Mouse (Mus musculus) MEL (cell line): ENCODE measurements at regions not wholly inside any gene's neighbourhood (a gene's known extent, or its start where the extent isn't known, plus 50 kb on each side); places are given as distances from the start of the nearest gene placed in this dataset.

ENCODE experiments used
- CHD2 ChIP-seq: IDR thresholded peaks from 2 replicates; pipeline ENCODE4 v1.6.1; 2011; ENCODE audit warnings: low read length, improper control_type of control experiment
- CTCF ChIP-seq, 3 experiments: IDR thresholded peaks in 2 of 3; conservative IDR thresholded peaks in 1 of 3; 2 replicates each; pipeline ENCODE4 v1.5.1; 2011 to 2012; ENCODE audit warnings: low read length in 3 of 3, low read depth in 2 of 3, mild to moderate bottlenecking in 2 of 3, improper control_type of control experiment in 1 of 3, inconsistent platforms in 1 of 3, mixed read lengths in 1 of 3, moderate library complexity in 1 of 3; ENCODE audit not compliant: control insufficient read depth in 1 of 3, insufficient read depth in 1 of 3, poor library complexity in 1 of 3, severe bottlenecking in 1 of 3
- ELF1 ChIP-seq: IDR thresholded peaks from 2 replicates; pipeline ENCODE4 v1.6.1; 2014; ENCODE audit warnings: low read depth, mild to moderate bottlenecking, inconsistent platforms, low read length, improper control_type of control experiment, moderate library complexity
- EP300 ChIP-seq, 2 experiments: IDR thresholded peaks; 2 replicates each; pipeline ENCODE4 v1.6.1; 2011; ENCODE audit warnings: improper control_type of control experiment in 2 of 2, low read length in 2 of 2, low read depth in 1 of 2, mild to moderate bottlenecking in 1 of 2
- HCFC1 ChIP-seq: IDR thresholded peaks from 2 replicates; pipeline ENCODE4 v1.6.1; 2012; ENCODE audit warnings: low read depth, mild to moderate bottlenecking, inconsistent platforms, low read length, improper control_type of control experiment, moderate library complexity
- MAX ChIP-seq: IDR thresholded peaks from 2 replicates; pipeline ENCODE4 v1.6.1; 2011; ENCODE audit warnings: low read length, improper control_type of control experiment
- MYC ChIP-seq: IDR thresholded peaks from 2 replicates; pipeline ENCODE4 v1.6.1; 2011; ENCODE audit warnings: low read depth, mild to moderate bottlenecking, low read length, improper control_type of control experiment, moderate library complexity
- POLR2A ChIP-seq, 2 experiments: IDR thresholded peaks; 2 replicates each; pipeline ENCODE4 v1.6.1; 2011 to 2012; ENCODE audit warnings: low read length in 2 of 2, mild to moderate bottlenecking in 2 of 2, control low read depth in 1 of 2, improper control_type of control experiment in 1 of 2, low read depth in 1 of 2, moderate library complexity in 1 of 2; ENCODE audit not compliant: control insufficient read depth in 1 of 2, insufficient read depth in 1 of 2, poor library complexity in 1 of 2
- RCOR1 ChIP-seq: IDR thresholded peaks from 2 replicates; pipeline ENCODE4 v1.6.1; 2012; ENCODE audit warnings: low read depth, mild to moderate bottlenecking, inconsistent platforms, low read length, improper control_type of control experiment
- SIN3A ChIP-seq: IDR thresholded peaks from 2 replicates; pipeline ENCODE4 v1.6.1; 2012; ENCODE audit warnings: low read length, improper control_type of control experiment, inconsistent platforms
- SMC3 ChIP-seq: IDR thresholded peaks from 2 replicates; pipeline ENCODE4 v1.6.1; 2011; ENCODE audit warnings: low read depth, low read length, improper control_type of control experiment
- ZC3H11A ChIP-seq: IDR thresholded peaks from 2 replicates; pipeline ENCODE4 v1.6.1; 2012; ENCODE audit warnings: low read depth, mild to moderate bottlenecking, inconsistent platforms, low read length, improper control_type of control experiment
- ZMIZ1 ChIP-seq: IDR thresholded peaks from 2 replicates; pipeline ENCODE4 v1.6.1; 2012; ENCODE audit warnings: low read depth, mild to moderate bottlenecking, inconsistent platforms, low read length, improper control_type of control experiment, moderate library complexity

DNA sequence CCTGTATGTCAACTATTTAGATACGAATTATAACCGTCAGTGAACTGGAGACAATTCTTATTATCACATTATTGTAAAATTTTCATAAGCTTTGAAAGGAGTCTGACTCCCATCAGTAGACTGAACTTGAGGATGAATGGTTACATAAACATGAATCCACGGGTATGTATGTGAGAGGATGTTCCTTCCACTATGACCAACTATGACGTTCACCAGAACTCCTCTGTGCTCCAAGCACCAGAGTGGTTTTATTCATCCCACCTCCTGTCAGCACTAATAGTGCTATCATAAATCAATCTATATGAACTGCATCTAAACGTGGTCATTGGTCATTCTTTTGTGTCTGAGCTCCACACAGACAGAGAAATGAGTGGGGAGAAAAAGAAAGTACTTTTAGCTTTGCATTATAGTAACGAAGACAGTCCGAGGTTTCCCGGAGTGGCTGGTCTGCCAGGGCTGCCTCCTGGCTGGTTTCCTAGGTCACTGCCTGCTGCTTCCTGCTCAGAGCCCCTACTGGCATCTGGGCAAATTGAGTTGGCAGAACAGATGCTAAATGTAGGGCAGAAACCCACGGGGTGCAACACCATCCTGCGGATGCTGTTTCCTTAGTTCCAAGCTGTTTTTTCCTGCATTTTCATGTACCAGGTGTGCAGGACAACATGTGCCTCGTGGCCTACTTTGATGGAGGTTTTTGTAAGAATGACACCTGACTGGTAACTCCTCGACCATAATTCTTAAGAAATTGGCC, 888.8 kb upstream of the Sel1l start:
- TF ChIP-seq EP300 (IDR thresholded peaks at IDR 0.05; ENCODE audit: low read depth in 1 of 2, low read length in 2 of 2) (no peak), CHD2 (no peak), HCFC1 (no peak), ZC3H11A (no peak), MAX (no peak), CTCF (IDR thresholded peaks at IDR 0.05 in 2 of 3, conservative IDR thresholded peaks at IDR 0.05 in 1 of 3; ENCODE audit: control insufficient read depth in 1 of 3, insufficient read depth in 1 of 3, low read depth in 2 of 3, low read length in 3 of 3, poor library complexity in 1 of 3, severe bottlenecking in 1 of 3) (no peak), POLR2A (IDR thresholded peaks at IDR 0.05; ENCODE audit: control insufficient read depth in 1 of 2, insufficient read depth in 1 of 2, low read depth in 1 of 2, low read length in 2 of 2, poor library complexity in 1 of 2) (no peak), RCOR1 (no peak), ELF1 (no peak), MYC (no peak), ZMIZ1 (no peak), SMC3 (no peak), SIN3A (no peak)
